Mouse (Mus musculus): ENCODE measurements at regions not wholly inside any gene's neighbourhood (a gene's known extent, or its start where the extent isn't known, plus 50 kb on each side); places are given as distances from the start of the nearest gene placed in this dataset.

DNA sequence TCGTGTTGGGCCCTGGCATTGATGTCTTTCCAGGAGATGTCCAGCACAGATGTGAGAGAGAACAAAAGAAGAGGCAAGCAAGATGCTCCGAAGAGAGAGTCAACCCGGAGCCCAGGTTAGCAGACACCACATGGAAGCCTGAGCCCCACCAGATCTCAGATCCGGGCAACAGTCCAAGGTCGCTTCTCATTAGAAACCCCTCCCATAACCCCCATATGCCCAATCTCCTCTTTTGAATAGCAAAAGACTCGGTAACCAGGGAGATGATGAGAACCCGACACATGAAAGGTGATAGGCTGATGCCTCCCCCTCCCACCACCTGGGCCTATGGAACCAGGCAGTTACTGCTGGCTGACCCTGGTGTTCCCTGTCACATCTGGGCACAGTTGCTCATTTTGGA lies 155.7 kb upstream of the Igsf21 start:
- DNase-seq (ENCODE audit: low read depth, low spot score), result no peak

DNA sequence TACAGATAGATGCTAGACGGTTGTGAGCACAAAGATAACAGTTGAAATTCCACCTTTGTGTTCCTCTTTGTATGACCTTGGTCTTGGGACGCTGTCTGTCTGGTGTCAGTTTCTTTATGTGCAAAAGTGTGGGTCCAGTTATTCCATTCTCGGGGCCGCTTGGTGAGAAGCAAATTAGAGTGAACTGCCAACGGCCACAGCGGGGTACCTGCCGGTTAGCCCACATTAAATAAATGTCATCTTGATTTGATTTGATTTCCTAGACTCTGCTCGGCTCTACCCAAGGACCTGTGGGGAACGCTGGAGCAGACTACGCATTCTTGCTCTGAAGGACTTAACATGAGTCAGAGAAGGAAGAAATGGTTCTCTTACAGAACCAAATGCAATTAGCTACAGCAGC lies 155.0 kb upstream of the Igsf21 start:
- DNase-seq (ENCODE audit: low read depth, low spot score), result no peak

DNA sequence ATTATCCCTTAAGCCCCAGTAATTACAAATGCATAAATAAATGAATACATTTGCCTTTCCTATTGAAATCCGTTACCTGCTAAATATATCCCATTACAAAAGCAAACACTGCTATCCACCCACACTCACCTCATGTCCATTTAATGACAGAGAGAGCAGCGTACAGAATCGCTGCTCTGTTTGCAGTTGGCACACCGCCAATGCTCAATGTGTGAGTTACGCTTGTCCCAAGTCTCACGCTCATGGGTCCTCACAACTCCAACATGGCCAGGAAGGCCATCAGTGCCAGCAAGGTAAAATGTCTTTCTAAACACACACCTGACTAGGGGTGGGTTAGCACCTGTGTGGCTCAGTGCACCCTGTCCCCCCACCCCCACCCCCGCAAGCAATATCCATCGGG lies 150.0 kb upstream of the Igsf21 start:
- no peak for DNase-seq (ENCODE audit: low read depth, low spot score)

DNA sequence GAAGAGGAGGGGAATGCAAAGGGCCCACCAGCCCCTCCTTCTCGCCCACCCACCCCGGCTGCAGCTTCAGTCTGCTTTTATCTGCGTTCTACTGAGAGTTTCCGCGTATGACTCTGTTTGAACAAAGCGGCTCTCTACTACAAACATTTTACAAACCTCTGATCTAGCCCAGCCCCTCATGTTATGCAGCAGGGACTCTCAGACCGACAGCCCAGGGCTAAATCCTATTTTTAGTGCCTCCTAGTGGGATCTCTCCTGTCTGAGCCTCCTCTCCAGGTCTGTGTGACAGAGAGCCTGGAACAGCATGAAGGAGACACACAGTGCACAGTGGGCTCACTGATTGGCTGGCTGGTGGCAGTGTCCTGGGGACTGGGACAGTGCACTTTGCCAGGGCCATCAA lies 145.7 kb upstream of the Igsf21 start:
- DNase-seq (ENCODE audit: low read depth, low spot score), result no peak

DNA sequence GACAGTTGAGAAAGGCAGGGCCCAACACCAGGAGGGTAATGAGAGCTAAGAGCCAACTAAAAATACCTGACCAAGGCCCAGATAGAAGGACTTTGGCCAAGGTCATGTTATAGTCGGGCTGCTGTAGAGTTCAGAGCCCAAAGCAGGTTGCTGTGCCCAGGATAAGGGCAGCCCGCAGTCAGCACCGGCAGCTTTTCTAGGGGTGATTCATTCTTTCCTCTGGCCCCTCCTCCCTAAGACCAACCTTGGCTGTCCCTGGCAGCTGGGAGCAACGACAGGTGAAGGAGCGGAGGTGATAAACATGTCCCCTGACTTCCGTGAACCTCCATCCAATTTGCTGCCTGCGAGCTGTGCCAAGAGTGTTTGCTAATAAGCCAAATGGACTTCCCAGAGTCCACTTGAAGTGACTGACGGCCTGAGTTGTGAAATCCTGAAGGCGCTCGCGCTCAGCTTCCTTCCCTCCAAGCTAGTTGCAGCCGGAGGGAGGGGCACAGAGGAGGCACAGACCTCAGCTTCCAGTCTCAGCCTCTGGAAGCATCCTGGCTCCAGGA lies 144.2 kb upstream of the Igsf21 start:
- no peak for DNase-seq (ENCODE audit: low read depth, low spot score)

DNA sequence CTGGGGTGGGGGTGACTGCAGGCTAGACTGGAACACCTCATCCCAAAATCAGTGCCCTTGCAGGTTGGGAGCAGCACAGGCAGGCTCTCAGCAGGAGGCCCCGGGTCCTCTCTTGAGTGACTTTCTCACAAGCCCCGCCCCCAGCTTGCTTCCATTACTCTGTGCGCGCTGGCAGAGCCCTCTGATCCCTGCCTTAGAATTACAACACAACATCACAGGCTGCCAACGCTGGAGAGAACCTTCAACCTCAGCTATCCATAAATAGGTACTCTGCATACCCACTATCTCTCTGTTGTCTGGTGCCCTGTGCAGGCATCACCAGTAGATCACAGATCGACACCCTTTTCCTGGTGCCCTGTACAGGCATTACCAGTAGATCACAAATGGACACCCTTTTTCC lies 139.1 kb upstream of the Igsf21 start:
- no peak for DNase-seq (ENCODE audit: low read depth, low spot score)

DNA sequence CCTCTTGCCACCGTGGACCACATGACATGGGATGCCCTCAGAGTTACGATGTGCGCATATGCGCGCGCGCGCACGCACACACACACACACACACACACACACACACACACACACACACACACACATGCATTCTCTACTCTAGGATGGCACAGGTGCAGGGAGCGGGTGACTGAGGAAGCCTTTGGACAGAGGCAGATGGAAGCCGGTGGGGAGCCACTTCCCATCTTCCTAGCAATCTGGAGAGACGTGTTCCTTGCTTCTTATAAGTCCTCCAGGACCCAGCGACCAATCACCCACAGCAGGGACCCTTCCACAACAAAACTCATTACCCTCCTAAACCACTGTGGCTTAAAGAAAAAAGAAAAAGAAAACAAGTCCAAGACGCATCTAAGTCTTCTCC lies 138.6 kb upstream of the Igsf21 start:
- no peak for DNase-seq (ENCODE audit: low read depth, low spot score)

DNA sequence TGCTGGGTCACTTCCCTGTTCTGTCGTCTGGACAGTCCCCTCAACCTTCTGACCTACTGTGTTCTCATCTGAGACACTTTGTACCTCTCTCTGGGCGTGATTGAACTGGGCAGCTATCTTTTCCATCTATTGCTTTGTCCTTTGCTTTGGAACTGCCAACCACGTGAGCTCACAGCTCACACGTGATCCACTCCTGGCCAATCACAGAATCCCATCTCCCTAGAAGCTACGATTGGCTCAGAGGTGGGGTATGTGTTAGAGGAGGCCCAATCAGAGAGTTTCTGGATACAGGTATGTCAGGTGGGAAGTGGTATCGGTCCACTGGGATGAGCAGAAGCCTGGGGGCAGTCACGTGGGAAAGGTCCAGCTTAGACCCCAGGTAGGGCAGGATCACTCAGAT lies 137.0 kb upstream of the Igsf21 start:
- DNase-seq (ENCODE audit: low read depth, low spot score), result no peak

DNA sequence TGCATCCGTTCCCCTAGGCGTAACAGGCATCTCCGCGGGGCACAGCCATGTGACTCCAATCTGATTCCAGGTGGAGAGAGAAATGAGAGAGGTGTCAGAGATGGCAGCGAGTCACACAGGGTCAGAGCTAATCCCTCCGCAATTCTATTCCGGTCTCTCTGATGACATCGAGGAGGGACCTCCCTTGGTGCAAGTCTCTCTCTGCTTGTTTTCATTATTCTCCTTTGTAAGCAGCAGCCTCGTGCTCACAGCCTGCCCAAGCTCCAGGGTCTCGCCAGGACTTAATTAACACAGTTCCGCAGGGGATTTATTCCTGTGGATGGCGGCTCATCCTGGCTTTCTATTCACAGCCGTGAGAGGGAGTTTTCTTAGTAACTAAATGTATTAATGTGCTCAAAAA lies 134.1 kb upstream of the Igsf21 start:
- DNase-seq (ENCODE audit: low read depth, low spot score), result no peak

DNA sequence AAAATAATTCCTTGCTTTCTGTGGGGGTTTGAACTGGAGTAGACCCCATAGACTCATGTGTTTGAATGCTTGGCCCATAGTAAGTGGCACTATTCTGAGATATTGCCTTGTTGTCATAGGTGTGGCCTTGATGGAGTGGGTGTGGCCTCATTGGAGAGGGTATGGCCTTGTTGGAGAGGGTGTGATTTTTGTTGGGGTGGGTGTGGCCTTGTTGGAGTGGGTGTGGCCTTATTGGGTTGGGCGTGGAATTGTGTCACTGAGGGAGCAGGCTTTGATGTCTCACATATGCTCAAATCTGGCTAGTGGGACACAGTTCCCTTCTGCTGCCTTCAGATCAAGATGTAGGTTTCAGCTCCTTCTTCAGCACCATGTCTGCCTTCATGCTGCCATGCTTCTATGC lies 131.4 kb upstream of the Igsf21 start:
- DNase-seq (ENCODE audit: low read depth, low spot score), result no peak

DNA sequence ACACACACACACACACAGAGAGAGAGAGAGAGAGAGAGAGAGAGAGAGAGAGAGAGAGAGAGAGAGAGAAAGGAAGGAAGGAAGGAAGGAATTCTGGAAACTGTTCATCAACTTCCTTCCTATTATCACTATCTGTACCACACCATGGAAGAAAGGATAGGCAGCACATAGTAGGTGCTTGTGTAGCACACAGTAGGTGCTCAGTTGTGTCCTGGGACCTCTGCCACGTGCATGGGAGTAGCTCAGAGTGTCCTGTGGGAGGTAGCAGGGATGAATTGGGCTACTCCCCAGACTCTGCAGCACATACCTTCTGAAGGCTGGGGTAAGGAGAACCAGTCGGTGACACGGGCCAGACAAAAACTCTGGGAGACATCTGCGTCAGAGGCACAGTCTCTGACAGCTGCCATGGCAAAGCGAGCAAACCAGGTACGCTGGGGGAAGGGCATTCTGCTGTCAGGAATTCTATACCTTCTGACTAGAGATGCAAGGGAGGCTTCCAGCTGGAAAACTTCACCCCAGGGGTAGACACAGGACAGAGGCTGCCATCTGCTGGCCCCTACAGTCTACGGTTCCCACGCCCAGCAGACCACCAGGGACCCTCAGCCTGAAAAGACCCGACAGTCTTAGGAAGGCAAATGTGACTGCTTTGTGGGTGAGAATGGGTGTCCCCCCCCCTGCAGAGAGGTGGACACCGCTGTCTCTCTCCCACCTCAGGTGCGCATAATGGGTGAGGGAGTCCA lies 126.2 kb upstream of the Igsf21 start:
- no peak for DNase-seq (ENCODE audit: low read depth, low spot score)

DNA sequence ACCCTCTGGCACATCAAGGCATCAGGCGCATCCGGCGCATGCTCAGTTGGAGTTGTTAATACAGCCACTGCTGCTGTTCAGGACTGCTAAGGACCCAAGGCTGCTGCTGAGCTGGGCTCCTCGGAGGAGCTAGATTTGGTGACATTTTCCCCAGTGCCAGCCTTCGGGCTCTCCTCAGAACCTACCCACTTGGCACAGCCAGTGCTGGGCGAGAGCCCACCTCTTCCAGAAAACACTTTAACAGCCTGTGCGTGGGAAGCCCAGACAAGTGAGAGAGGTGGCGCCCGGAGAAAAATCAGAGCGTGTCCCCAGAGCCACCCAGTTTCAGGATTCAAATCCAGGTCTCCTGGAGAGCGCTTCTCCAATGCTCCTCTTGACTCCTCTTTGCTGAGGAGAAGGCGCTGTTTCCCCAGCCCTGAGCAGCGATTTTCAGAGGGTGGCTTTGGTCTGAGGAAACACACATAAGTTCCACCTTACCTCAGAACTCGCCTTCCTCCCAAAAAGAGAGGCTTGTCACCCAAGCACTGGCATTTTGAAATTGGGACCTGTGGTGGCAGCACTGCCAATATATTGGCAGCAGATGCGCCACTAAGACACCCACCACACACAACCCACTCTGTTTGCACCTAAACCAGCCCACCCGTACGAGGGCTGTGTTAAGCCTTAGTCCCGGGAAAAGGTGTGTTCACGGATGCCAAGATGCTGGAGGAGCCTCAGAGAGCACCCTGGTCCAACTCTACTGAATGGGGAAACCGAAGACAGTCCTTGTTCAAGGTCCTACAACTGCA lies 125.0 kb upstream of the Igsf21 start:
- DNase-seq (ENCODE audit: low read depth, low spot score), result no peak

DNA sequence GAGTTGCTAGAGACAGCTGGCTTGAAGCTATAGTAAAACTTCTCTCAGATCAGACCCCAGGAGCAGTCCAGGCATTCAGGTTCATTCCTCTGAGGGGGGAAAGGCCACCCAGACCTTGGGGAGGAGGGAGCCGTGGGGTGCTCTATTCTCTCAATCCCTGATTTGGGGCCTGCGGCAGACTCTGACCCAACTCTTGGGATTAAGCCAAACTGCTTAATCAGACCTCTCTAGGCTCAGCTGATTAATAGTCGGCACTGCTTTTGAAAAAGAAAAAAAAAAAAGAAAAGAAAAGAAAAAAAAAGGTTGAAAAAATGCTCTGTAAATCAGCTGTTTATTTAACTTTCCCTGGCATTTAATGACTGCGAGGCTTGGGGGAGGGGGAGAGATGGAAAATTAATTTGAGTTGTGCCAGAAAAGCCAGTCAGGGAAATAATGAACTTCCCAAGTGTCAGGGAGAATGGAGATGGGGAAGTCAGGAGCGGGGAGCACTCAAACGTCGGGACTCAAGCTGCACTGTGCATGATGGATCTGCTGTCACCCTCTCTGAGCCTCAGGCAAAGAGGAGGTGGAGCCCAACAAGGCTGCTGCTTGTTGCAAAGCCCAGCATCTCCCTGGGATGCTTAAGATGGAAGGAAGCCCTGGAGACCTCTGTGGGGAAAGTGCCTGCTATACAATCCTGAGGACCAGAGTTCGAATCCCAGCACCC lies 120.5 kb upstream of the Igsf21 start:
- DNase-seq (ENCODE audit: low read depth, low spot score), result no peak

DNA sequence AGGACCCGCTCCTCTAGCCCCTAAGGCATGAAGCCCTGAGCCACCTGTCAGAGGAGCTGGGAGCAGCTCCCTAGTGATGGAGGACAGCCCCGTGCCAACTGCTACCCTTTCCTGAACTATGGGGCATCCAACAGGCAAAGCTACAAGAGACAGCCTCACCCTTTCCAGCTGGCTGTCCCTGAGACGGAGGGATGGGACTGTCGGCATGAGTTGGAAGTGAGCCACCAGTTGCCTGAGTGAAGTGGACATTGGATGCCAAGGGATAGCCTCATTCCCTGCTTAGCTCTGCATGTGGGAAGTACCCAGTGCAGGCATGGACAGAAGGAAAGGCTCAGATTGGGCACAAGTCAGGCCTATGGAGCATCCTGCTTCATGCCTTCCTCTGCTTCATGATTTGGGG lies 112.3 kb upstream of the Igsf21 start:
- no peak for DNase-seq (ENCODE audit: low read depth, low spot score)

DNA sequence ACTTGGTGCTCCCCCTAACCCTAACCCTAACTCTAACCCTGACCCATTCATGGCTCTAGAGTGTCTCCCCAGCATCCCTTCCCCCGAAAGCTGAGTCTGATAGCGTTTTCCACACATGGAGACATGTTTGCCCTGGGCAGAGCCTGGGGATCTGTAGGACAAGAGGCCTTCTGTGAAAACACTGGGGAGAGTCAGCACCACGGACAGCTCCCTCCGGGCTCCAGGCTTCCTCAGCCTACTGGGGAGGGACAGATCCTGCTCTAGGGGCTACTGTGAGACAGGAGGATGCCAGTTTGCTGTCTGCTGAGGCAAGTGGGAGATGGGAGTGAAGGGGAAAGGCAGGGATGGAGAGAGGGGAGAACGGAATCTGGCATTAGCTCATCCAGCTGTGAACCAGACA lies 111.5 kb upstream of the Igsf21 start:
- peak; percentile 76 for DNase-seq (ENCODE audit: low read depth, low spot score)

DNA sequence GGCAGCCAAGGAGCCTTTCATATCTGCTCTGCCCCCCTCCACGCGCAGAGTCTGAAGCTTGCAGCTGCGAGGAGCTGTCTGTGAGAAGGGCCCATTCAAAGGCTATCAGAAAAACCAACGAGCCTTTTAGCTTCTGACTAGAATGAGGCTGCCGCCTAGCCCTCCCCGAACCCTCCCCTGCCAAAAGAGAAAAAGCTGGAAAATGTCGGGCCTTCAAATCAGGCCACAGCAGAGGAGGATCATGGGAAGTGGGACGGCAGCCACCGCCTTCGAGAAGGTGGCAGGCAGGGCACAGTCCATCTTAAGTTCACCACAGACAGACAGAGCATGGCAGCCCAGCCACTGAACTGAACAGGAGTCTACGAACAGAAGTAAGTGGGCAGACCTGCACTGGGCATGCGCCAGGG lies 108.6 kb upstream of the Igsf21 start:
- DNase-seq (ENCODE audit: low read depth, low spot score), result no peak

DNA sequence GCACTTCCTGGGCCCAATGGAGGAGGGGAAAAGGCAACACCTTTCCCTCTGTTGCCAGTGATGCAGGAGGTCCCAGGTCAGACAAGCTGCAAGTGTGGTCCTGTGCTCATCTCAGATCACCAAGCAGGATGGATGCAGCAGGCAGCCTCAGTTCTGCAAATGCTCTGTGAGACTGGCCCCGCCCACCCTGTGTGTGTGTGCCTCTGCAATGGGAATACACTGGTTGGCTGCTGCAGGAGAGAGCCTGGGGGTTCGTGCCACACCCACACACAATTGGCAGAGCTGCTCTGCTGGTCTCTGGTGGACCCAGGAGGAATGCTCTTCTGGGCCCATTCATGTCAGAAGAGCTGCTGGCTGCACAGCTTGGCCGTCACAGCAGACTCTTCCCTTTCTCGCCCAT lies 102.2 kb upstream of the Igsf21 start:
- no peak for DNase-seq (ENCODE audit: low read depth, low spot score)

DNA sequence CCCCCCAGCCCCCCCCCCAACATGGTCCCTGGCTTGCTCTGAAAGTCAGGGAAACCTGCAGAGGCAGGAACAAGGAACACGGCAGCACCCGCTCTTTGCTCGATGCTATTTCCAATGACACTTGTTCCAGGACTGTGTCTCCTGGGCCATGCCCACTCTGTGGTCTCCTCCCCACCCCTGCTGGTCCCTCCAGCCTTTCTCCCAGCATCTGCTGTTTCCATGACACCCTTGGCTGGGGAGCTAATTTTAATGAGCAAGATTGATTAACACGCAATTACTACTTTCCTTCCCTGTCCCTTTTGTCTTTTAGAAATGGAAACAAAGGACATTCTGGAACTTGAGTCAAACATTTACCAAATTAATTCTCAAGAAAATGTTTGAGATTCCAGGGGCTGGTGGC lies 83.6 kb upstream of the Igsf21 start:
- no peak for DNase-seq (ENCODE audit: low read depth, low spot score)

DNA sequence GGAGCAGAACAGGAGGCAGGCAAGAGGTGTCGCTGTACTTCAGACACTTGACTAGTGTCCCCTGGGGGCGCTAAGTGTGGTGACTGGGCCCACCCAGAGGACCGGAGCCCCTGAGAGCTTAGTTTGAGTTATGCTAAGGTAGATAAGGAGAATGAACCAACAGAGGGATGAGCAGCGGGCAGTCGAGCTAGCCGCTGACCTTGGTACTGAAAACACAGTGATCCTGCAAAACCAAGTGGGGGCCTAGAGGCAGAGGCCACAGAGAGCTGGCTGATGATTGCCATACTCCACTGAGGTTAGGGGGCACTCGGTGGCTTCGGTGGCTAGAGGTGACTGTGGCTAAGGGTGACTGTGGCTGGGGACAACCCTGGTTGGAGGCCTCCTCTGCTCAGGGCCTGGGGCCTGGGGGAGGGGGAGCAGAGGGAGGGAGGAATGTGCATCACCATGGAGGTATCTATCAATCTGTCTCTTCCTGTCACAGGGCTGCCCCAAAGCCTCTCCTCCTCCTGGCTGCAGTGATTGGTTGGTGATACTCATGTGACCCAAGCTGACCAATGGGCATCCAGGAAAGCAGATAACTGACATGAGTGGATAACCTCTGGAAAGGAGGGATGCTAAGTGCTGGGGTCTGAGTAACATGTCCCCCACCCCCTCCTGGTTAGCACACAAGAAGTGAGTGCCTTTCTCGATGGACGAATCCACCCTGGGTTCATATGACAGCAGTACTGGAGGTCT lies 80.3 kb upstream of the Igsf21 start:
- no peak for DNase-seq (ENCODE audit: low read depth, low spot score)

DNA sequence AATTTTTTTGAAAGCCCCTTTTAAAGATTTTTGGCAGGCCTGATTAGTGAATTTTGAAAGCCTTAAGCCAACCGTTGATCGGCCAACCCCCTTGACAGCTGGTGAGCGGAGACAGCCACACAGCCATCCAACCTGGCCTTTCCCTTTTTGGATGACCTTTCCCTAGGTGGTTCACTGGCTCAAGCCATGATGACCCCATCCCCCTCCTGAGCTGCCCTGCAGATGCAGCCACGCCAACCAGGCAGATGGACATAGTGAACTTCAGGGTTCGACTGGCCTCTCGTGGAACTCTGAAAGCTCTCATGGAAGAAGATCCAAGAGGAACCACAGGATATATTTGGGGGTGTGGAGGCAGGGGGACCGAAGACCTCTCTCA lies 79.1 kb upstream of the Igsf21 start:
- no peak for DNase-seq (ENCODE audit: low read depth, low spot score)

DNA sequence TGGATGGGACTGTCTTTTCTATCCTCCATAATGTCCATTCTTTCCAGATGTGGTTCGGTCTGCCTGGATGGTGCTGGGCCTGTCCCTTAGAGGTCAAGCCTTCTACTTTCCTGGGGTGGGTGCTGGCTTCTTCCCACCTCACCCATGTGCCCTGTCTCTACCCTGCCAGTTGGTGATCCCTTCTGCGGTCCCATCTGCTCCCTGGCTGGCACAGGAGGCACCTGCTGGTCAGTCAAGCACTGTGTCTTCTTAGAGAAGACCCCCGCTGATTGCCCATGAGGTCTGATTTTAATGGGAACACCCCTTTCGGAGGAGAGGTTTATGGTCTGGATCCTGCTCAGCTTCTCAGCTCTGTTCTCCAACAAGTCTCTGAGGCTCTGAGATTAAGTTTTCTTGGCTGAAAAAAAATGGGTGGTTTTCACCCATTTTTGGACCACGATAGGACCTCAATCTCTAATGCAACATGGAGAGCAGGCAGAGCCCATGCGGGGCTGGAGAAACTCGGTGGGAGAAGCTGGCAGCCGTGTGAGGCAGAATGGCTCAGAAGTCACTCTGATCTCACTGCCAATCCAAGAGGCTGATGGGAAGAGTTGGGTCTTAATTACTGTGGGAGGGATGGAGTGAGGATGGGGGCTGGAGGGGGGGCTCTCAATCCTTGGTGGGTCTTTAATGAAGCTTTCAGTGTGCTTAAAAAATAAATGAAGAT lies 78.5 kb upstream of the Igsf21 start:
- no peak for DNase-seq (ENCODE audit: low read depth, low spot score)

Data from embryo, embryonic 11.5 days (tissue).